Mouse (Mus musculus): Measurements from ENCODE around the gene Gm826. TPM values are rescaled to one million over a fixed set of nuclear protein-coding genes. Genes with fewer than 3 reads are reported as not detected.

The Gm826 gene
- polyA plus RNA-seq, 2 experiments from 2014 or later: not detected

DNA sequence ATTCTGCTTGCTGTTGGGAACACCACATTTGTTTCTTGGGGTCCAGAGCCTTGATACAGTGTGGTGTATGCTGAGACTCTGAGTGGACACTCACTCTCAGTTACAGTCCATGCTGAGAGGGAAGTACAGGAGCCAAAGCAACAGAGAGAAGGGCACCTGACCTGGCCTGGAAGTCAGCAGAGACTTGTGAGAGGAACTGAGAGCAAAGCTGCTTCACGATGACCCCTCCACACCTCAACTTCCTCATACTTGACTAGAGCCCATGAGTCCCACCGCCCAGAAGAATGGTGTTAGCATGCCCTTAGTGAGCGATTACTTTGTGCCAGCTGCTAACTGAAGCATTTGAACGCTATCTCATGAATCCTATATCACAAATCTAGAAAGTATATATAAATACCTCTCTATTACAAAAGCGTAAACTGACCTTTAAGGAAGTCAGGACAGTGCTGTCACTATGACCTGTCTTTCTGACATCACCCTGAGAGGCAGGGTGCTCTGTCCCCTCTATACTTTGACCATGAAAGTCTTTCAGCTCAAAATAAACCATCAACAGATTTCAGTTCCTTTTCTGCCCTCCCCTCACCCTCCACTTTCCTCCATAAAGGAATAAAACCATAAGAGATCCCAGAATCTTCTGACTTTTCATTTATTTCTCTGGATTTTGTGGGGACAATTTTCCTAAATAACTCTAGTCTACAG lies 57.9 kb downstream of the Gm826 start:
- no peak for ATAC-seq

DNA sequence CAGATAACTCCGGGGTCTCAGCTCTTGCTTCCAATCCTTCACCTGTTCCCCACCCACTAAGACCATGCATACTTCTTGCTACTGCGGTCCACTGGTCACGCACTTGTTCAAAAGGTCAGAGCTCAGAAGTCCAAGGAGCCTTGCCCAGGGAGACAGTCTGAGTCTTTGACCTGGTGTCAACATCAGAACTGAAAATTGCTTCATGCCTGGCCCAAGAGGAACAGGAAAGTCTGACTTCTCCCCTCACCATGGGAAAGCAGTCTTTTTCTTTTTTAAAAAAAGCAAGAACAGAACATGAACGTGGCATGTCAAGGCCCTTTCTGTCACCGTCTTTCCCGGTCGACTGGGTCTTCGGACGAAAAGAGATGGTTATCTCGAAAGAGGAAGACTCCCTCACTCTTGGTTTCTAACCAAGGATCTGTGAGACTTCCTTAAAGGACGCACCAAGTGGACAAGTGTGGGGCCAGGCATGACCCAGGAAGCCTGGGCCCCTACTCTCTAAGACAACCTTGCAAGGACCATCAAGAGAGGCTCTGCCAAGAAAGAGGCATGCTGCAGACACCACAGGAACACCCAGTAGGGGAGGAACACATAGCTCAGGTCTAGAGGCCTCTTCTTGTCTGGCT lies 66.0 kb downstream of the Gm826 start:
- ATAC-seq: no peak

DNA sequence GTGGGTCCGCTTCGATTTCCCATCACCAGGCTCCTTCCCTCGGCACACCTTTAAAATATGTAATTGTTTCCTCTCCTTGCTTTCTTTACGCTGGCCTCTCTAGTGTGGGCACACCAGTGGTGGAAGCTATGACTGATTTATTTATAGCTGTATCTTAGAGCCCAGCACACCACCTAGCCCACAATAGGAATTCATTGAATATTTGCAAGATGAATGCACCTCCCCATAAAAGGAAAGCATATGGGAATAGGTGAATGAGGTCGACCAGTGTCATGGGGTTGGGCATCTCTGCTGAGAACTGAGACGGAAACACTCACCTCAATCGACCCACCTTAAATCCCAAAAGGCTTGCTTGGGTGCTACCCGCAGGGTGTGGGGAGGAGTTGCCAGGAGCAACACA lies 70.1 kb downstream of the Gm826 start:
- no peak for ATAC-seq

DNA sequence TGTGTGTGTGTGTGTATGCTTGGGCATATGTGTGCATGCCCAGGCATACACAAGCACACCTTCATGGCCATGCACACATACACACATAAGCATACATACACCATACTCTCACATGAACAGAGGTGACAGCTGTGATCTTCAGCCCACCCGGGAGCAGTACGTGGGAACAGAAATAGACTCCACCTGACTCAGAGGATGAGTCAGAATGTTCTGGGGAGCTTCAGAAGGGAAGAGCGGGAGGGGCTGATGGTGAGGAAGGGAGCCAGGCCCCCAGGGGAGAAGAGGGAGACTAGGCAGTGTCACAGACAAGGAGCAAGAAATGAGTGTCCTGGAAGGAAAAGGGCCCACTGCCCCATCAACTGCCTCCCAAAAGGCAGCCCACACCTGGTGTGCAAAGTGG lies 72.4 kb downstream of the Gm826 start:
- no peak for ATAC-seq

Other genes starting within 250 kb of the Gm826 start
- gene Mafb, start 32.9 kb upstream of the Gm826 start, polyA plus RNA-seq (2017; shearing (Covaris generic)): under 1 TPM in 1 of 2 experiments, not detected in 1; 0.18 TPM

Measured in CD4-positive, CD25-positive, alpha-beta regulatory T cell, adult 4 months (primary cell).